Mouse (Mus musculus) heart, embryonic 14.5 days (tissue): ENCODE results near the gene Cdkal1. TPM values are rescaled to one million over a fixed set of nuclear protein-coding genes. Genes with fewer than 3 reads are reported as not detected.
A peak's percentile ranks its signal among the peaks of the same experiment; 100 is the strongest.

Experiments
- ATAC-seq: fragments of 200-750 bp; cut with Nextera tagmentation; 2 replicates; pipeline ENCODE4 v1.8.0; 2017; ENCODE audit warnings: low read depth, moderate TSS enrichment; ENCODE audit not compliant: insufficient number of reproducible peaks, insufficient read depth, low FRiP score
- H3K27ac ChIP-seq, 2 experiments: fragments of 200-500 bp in 1 of 2; fragments of 300-500 bp in 1 of 2; sonication (generic) in 1 of 2; replicated peaks in 1 of 2; 2 replicates each; pipeline ENCODE4 v1.5.1; 2012 to 2014; ENCODE audit warnings: low read depth in 2 of 2, low read length in 2 of 2, control low read depth in 1 of 2, mild to moderate bottlenecking in 1 of 2, mixed read lengths in 1 of 2; ENCODE audit not compliant: control insufficient read depth in 1 of 2, insufficient read depth in 1 of 2
- H3K27me3 ChIP-seq: fragments of 300-500 bp; sonication (generic); 2 replicates; pipeline ENCODE4 v1.6.1; 2014; ENCODE audit warnings: mild to moderate bottlenecking, low read length, control low read depth; ENCODE audit not compliant: control insufficient read depth, insufficient read depth
- H3K36me3 ChIP-seq: fragments of 300-500 bp; sonication (generic); 2 replicates; pipeline ENCODE4 v1.6.1; 2014; ENCODE audit warnings: mild to moderate bottlenecking, control low read depth, low read length, mixed read lengths; ENCODE audit not compliant: control insufficient read depth, insufficient read depth
- H3K4me1 ChIP-seq, 2 experiments: fragments of 200-500 bp in 1 of 2; fragments of 300-500 bp in 1 of 2; sonication (generic) in 1 of 2; 2 replicates each; pipeline ENCODE4 v1.6.1; 2012 to 2014; ENCODE audit warnings: low read length in 2 of 2, control low read depth in 1 of 2, mixed read lengths in 1 of 2; ENCODE audit not compliant: control insufficient read depth in 2 of 2, insufficient read depth in 2 of 2
- H3K4me2 ChIP-seq: fragments of 300-500 bp; sonication (generic); 2 replicates; pipeline ENCODE4 v1.6.1; 2014; ENCODE audit warnings: mild to moderate bottlenecking, low read length
- H3K4me3 ChIP-seq, 2 experiments: fragments of 200-500 bp in 1 of 2; fragments of 300-500 bp in 1 of 2; sonication (generic) in 1 of 2; 2 replicates each; pipeline ENCODE4 v1.5.1; 2012 to 2014; ENCODE audit warnings: low read length in 2 of 2, mild to moderate bottlenecking in 2 of 2, control low read depth in 1 of 2, low read depth in 1 of 2, moderate library complexity in 1 of 2; ENCODE audit not compliant: control insufficient read depth in 1 of 2, insufficient read depth in 1 of 2
- H3K9ac ChIP-seq: fragments of 300-500 bp; sonication (generic); 2 replicates; pipeline ENCODE4 v1.6.1; 2014; ENCODE audit warnings: mild to moderate bottlenecking, low read length
- H3K9me3 ChIP-seq: fragments of 300-500 bp; sonication (generic); 2 replicates; pipeline ENCODE4 v1.6.1; 2016; ENCODE audit warnings: low read length, control low read depth; ENCODE audit not compliant: control insufficient read depth
- WGBS: fragments of 180-500 bp; shearing (Covaris S2); extraction: QIAGEN DNeasy Blood & Tissue Kit; methylation state at CpG from one replicate; pipeline ENCODE4 v1.1.7; 2014; 5-methylcytosine and 5-hydroxymethylcytosine counted together
- polyA plus RNA-seq: library from polyadenylated mRNA; unstranded; fragments of >200 nt; fragmentation: Nextera tagmentation; extraction: Ambion mirVana; gene quantifications from 2 replicates; pipeline ENCODE4 v1.2.1, GENCODE M21; 2014

The Cdkal1 gene
- polyA plus RNA-seq, 1 experiment from 2014 or later = 28.3 TPM

DNA sequence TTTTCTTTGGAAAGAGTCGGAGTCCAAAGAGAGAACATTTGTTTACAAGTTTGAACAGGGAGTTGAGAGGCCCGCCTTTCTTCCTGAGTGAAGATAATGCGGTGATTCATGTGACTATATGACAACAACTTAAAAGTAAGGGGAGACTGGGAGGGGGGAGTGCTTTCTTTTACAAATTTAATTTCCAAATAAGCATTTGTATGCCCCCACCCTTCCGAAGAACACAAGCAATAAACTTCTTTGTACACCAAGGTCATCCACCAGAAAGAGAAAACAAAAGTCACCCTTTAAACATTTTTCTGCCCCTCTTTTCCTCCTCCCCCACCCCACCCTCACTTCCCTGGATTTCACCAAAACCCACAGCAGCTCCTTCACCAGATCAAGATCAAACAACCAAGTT lies 577.3 kb downstream of the Cdkal1 start:
- H3K4me1 ChIP-seq = peaks cover 13 to 23% of the 10 kb centered on the region in 2 experiments
- WGBS = 65% methylated on average over 4 of the region's 4 CpGs
- H3K36me3 ChIP-seq = no peaks in the 10 kb centered on the region
- H3K9ac ChIP-seq = no peak overlapping the region
- H3K4me2 ChIP-seq = no peak overlapping the region
- H3K27me3 ChIP-seq = no peaks in the 10 kb centered on the region
- ATAC-seq = no peak
- H3K9me3 ChIP-seq = no peaks in the 10 kb centered on the region
- no peak overlapping the region for H3K27ac ChIP-seq
- no peak overlapping the region for H3K4me3 ChIP-seq

DNA sequence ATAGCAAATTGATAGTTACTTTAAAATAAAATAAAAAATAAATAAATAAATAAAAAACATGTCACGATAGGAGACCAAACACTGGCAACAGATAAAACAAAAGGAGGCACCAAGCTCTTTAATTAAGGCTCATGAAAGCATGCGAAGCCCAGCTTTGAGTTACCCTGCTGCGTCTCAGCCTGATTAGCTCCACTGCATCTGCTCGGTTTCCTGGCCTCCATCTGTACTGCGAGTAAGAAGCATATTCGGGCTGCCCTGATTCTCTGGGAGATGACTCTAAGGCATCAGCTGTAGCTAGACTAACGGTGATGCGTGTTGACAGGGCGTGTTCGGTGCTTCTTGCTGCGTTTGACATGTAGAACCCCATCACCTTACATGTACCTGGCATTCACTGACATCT lies 581.2 kb downstream of the Cdkal1 start:
- Histone ChIP-seq H3K36me3 (no peaks in the 10 kb centered on the region), H3K9me3 (no peaks in the 10 kb centered on the region), H3K4me1 (peaks cover 0 to 12% of the 10 kb centered on the region in 2 experiments; a peak in 1 of 4 replicates), H3K4me3 (no peak overlapping the region), H3K27me3 (no peaks in the 10 kb centered on the region), H3K4me2 (no peak overlapping the region), H3K9ac (no peak overlapping the region), H3K27ac (no peak overlapping the region)
- WGBS = 83% methylated on average over 11 of the region's 11 CpGs
- no peak for ATAC-seq

DNA sequence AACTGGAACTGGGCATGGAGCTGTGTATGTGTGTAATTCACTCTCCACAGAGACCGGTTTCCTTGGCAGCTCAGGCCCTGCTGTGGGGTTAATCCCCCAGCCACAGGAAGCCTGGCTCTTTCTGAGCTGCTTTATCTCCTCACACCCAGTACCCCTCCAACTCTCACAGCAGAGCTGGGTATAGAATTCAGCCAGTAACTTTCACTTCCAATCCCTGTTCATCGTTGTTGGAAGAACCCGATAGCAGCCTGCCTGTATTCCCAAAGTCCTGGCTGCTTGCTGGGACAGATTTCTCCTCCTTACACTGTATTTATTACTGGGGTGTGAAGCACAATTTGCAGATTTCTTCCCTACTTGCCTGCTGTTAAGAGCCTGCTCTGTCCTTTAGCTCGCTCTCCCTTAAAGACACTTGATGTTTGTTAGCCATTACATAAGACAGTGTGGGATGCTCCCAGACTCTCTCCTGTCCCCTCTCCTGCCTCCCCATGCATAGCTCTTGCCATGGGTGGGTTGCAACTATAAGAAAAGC lies 581.7 kb downstream of the Cdkal1 start:
- 0 out of 4 replicates have a peak overlapping the region, but pooled peaks of 1 of the 2 experiments have one; percentile 4 for H3K27ac ChIP-seq
- WGBS = 30% methylated on average over 4 of the region's 4 CpGs
- no peak for ATAC-seq
- no peak overlapping the region for H3K4me2 ChIP-seq
- H3K36me3 ChIP-seq = no peaks in the 10 kb centered on the region
- no peaks in the 10 kb centered on the region for H3K27me3 ChIP-seq
- no peak overlapping the region for H3K4me3 ChIP-seq
- peaks cover 0 to 11% of the 10 kb centered on the region in 2 experiments; a peak in 1 of 4 replicates for H3K4me1 ChIP-seq
- H3K9me3 ChIP-seq = no peaks in the 10 kb centered on the region
- H3K9ac ChIP-seq = no peak overlapping the region

DNA sequence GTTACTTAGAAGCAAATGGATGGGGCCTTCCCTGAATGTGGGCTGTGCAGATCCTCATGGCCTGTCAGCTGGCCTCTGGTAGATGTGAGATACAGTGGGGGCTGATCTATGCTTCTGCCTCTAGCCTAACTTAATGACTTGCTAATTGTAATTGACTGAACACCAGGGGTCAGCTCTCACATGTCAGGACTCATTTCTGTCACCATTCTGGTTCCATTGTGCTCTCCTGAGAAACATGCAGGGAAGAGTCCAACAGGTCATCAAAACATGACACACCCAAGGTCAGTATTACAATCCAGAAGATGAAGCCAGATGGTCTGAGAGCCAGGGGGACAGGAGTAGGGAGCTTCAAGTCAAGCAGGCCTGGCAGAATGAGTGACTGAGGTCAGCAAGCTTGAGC lies 584.0 kb downstream of the Cdkal1 start:
- no peaks in the 10 kb centered on the region for H3K9me3 ChIP-seq
- H3K27me3 ChIP-seq = no peaks in the 10 kb centered on the region
- peaks cover 0 to 7% of the 10 kb centered on the region in 2 experiments; a peak in 1 of 4 replicates for H3K4me1 ChIP-seq
- no peaks in the 10 kb centered on the region for H3K36me3 ChIP-seq
- no peak overlapping the region for H3K9ac ChIP-seq
- H3K4me2 ChIP-seq = no peak overlapping the region
- no peak overlapping the region for H3K27ac ChIP-seq
- ATAC-seq = no peak
- H3K4me3 ChIP-seq = no peak overlapping the region

DNA sequence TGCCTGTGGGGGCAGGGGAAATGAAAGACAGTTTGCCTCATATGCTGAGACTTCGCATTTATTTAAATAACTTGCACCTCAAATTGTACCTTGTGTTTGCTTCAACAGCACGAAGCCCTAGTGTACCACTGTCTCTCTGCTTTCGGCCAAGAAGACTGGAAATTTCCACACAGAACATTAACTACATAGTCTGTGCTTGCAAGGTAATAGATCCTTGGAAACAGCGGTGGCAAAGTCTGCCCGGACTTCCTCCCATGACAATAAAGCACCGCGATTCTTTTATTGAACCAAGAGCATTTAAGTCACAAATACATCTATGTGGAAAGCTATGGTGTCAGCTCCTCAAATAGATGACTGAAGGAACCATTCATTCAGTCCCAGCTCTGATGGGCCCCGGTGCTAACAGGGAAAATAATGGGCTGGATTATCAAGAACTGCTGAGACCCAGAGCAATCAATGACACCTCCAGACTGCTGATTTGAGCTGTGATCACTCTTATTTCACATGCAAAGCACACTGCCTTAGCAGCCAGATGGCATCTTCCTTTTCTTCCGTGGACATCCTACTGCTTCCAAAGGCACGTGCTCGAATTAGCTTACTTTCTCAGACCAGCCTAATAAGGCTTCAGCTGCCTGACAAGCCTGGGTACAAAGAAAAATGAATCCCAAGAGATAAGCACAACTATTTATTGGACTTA lies 591.3 kb downstream of the Cdkal1 start:
- Histone ChIP-seq H3K27ac (no peak overlapping the region), H3K4me3 (no peak overlapping the region), H3K36me3 (no peaks in the 10 kb centered on the region), H3K4me2 (no peak overlapping the region), H3K9ac (no peak overlapping the region), H3K27me3 (no peaks in the 10 kb centered on the region), H3K9me3 (no peaks in the 10 kb centered on the region), H3K4me1 (no peaks in the 10 kb centered on the region)
- ATAC-seq = no peak
- WGBS = 74% methylated on average over 11 of the region's 11 CpGs

DNA sequence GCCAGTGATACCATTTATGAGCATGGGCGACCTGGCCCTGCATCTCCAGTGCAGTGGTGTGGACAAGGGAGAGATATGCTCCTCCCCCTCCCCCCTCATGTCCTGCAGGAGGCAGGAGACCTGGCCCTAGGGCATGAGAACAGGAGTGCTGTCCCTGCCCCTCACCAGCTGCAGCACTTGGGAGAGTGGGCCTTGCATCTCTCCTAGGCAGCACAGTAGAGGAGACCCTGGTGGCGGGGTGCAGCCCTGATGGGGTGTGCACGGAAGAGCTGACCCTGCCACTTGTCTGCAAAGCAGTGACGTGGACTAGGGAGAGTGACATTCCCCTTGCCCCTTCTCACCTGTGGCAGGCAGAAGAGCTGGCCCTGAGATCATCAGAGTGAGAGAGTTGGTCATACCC lies 593.3 kb downstream of the Cdkal1 start:
- Histone ChIP-seq H3K36me3 (no peaks in the 10 kb centered on the region), H3K9me3 (no peaks in the 10 kb centered on the region), H3K4me1 (no peaks in the 10 kb centered on the region), H3K27ac (no peak overlapping the region), H3K4me2 (no peak overlapping the region), H3K9ac (no peak overlapping the region), H3K27me3 (no peaks in the 10 kb centered on the region), H3K4me3 (no peak overlapping the region)
- no peak for ATAC-seq
- 74% methylated on average over 4 of the region's 4 CpGs for WGBS

DNA sequence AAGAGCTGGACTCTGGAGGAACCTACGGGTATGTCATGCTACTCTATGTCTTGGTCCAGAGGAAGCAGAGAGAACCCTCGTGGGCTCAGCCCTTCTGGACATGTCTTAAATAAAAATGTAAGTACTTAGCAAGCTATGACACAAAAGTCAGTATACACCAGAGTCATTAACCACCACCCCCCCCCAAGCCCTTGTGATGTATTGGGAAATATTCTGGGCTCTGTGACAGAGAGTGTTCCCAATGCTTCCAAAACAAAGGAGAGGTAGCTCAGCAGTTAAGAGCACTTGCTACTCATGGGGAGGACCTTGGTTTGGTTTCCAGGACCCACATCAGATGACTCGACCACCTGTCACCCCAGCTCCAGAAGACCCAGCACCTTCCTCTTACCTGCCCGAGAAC lies 606.9 kb downstream of the Cdkal1 start:
- WGBS = 79% methylated on average over 4 of the region's 4 CpGs
- Histone ChIP-seq H3K4me2 (no peak overlapping the region), H3K9me3 (no peaks in the 10 kb centered on the region), H3K4me1 (no peaks in the 10 kb centered on the region; a peak in 1 of 4 replicates), H3K36me3 (no peaks in the 10 kb centered on the region), H3K4me3 (no peak overlapping the region), H3K27ac (no peak overlapping the region), H3K27me3 (no peaks in the 10 kb centered on the region), H3K9ac (no peak overlapping the region)
- no peak for ATAC-seq

DNA sequence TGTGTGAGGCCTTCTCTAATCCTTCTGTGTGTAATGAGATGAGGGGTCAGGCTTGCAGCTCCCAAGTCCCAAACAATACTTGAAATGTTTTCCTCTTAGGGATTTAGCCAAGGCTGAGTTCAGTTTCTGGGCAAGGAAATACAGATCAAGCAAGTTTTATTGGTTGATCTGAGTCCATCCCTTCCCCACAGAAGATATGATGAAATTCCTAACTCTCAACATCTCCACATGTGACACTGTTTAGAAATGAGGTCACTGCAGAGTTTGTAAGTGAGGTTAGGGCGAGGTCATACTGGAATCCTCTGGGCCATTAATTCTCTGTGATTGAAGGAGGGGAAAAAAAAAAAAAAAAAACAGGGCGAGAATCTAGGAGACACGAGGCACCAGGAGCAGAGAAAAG lies 607.7 kb downstream of the Cdkal1 start:
- H3K27me3 ChIP-seq = no peaks in the 10 kb centered on the region
- no peak overlapping the region for H3K9ac ChIP-seq
- H3K4me3 ChIP-seq = no peak overlapping the region
- H3K27ac ChIP-seq = no peak overlapping the region
- no peak for ATAC-seq
- H3K9me3 ChIP-seq = no peaks in the 10 kb centered on the region
- H3K4me2 ChIP-seq = no peak overlapping the region
- WGBS = 65% methylated on average over 3 of the region's 3 CpGs
- H3K4me1 ChIP-seq = no peaks in the 10 kb centered on the region; a peak in 1 of 4 replicates
- H3K36me3 ChIP-seq = no peaks in the 10 kb centered on the region
